Mouse (Mus musculus): Measurements from ENCODE around the gene Tie1. TPM values are rescaled to one million over a fixed set of nuclear protein-coding genes. Genes with fewer than 3 reads are reported as not detected.

Gene Tie1
- total RNA-seq, 1 experiment from 2014 or later, result 65.7 TPM

- DNase-seq, result no peak
Observed at GRCm38 (mm10) chr4:118476773-118477530, 12.9 kb downstream of the Tie1 start.

GRCm38 (mm10) chr4:118472687-118473086, 17.2 kb downstream of the Tie1 start:
- DNase-seq, result no peak

GRCm38 (mm10) chr4:118471281-118471680, 18.6 kb downstream of the Tie1 start:
- no peak for DNase-seq

DNA sequence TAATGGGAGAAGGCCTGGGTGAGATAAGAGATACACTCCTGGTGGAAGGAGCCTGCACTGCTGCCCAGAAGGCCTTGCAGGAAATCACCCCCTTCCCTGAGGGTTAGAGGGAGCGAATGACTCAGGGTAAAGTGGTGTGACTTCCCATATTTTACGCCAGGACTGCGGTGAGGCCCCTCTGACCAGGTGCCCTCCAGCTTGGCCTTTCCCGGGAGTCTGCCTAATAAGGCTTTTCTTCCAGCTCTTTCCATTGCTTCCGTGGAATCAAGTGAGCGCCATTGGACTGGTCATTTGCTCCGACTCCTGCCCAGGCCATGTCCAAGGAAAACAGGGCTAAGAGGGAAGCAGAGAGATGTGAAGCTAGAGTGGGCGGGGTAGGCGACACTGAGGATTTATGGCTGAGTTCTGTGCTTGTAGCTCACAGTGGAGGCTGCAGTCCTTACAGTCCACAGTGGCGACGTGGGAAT, 24.1 kb downstream of the Tie1 start:
- peak; percentile 60 for DNase-seq

DNA sequence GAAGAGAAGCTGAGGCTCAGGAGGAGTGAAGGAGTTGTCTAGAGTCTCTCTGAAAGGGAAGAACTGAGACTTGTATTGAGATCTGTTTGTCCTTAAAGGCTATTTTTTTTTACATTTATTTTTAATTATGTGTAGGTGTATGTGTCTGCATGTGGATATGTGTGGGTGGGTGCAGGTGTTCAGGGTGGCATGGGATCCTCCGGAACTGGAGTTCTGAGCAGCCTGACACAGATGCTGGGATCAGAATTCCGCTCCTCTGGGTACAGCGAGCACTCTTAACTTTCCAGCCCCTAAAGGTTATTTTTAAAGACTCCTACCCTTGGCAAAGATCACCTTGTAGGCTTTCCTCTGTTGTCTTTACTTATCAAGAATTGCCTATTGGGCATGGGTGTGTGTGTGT, 24.9 kb downstream of the Tie1 start:
- DNase-seq, result no peak

DNA sequence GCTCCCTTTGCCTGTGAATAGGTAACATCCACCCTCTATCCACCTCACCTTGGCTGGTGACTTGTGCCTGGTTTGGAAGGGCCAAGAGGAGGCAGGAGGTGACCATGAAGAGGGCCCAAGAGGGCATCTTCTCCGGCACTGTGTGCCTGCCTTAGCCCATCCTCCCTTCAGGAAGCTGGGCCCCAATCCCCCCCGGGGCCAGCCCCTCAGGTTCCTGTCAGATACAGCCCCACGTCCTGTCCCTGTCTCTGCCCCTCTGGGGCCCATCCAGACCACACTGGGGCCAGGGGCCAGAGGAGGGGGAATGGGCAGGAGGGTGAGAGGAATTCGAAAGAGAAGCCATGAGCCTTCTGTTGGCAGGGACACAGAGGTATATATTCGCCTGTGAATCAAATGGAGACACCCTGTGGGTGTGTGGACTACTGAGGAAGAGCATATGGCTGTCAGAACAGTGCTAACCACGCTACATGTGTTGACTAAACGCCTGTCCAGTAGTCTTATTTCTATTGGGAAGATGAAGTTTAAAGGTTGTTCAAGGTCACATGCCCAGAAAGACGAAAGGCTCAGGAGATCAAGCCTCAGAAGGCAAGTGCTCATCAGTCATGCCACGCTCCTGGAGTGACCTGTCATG, 32.4 kb downstream of the Tie1 start, which contains the start of gene Mpl:
Gene Mpl (minus strand): TSS at position 169 of the 631 bp plus-strand sequence.
- no peak for DNase-seq

- DNase-seq, result no peak
Observed at GRCm38 (mm10) chr4:118446415-118447153, 43.3 kb downstream of the Tie1 start.

- DNase-seq, result peak; percentile 57
Observed at GRCm38 (mm10) chr4:118445781-118446414, 44.0 kb downstream of the Tie1 start.

DNA sequence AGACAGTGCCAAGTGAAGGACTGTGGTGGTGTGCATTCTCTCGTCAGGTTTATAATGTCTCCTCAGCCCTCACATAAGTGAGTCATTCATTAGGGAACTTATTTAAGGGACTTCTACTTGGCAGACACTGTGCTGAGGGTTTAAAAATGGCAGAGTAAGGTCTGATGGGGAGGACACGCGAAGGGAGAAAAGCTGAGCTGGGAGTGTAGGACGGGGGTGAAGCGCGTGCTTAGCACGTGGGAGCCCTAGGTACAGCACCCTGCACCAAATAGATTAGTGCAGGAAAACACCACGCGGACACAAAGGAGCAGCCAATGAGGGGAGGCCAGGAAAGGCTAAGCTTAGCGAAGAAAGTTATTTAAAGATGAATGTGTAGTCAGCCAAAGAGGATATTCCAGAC, 44.8 kb downstream of the Tie1 start:
- DNase-seq, result no peak

DNA sequence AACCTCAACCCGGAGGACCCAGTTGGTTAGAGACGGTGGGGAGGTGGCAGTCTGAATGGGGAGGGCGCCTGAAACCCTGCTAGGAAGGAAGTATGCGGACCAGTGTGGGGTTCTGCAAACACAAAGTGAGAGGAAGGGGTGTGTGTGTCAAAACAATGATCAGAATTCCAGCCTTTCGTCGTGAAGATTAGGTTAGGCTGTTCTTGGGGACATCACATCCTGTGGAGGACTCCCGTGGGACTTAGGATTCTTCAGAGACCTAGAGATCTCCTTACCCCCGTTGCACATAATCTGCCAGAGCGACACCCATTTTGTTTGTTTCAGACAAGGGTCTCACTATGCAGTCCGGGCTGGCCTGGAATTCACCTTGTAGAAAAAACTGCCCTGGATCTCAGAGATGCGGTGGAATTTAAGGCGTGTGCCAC, 52.0 kb downstream of the Tie1 start:
- DNase-seq, result peak; percentile 40

- peak; percentile 96 for DNase-seq
Observed at GRCm38 (mm10) chr4:118436820-118437603, 52.8 kb downstream of the Tie1 start, which contains the start of gene Cdc20. Gene Cdc20 (minus strand): TSS chr4:118437352.

DNA sequence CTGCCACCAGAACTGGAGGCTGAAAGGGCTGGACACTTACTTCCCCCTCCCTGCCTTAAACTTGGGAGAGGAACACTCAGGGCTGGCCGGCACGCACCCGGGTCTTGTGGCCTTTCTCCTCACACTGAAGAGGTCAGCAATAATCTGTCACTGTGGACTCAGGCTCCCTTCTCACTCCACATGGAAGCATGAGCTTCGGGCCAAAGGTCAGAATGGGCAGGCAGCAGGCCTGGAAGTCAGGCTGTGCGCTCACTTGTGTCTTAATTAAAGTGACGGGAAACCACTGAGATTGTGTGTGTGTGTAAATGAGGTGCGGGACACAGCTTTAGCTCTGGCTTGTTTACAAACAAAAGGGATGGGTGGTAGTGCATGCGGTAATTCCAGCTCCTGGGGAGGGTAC, 57.5 kb downstream of the Tie1 start:
- DNase-seq, result no peak

GRCm38 (mm10) chr4:118429215-118429895, 60.5 kb downstream of the Tie1 start:
- DNase-seq, result no peak

- peak; percentile 12 for DNase-seq
Observed at GRCm38 (mm10) chr4:118428531-118429214, 61.2 kb downstream of the Tie1 start.

DNA sequence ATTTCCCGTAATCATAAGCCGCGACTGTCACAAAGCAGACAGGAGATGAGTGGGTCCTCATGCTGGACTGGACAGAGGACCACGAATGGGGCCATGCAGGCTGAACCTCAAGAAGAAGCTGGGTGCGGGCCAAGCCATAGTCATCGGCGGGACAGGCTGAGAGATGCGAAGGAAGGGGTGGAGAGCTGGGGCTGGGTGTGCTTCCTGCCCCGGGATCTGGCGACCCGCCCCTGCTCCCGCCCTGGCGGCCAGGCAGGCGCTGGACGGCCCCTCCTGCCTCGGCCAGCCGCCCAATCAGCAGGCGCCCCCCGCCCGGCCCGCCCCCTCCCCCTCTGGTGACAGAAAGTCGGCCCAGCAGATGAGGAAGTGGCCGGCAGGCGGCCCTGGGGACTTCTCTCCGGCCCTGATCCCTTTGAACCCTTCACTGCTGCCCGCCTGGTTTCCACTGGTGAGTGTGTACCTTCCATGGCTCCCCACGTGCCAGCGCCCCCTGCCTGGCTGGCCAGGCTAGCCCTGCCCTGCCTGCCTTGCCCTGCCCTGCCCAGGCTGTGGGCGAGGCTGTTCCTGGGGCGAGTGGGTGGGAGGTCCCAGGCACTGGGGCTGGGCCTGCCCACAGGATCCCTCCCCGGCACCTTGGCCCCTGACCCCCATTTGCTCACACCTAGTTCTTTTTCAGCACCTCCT, 62.0 kb downstream of the Tie1 start, which contains the start of gene Elovl1:
Gene Elovl1 (plus strand): TSS at position 326 of the 684 bp plus-strand sequence.
- DNase-seq, result peak; percentile 96

GRCm38 (mm10) chr4:118427415-118427767, 62.5 kb downstream of the Tie1 start:
- DNase-seq, result no peak

DNA sequence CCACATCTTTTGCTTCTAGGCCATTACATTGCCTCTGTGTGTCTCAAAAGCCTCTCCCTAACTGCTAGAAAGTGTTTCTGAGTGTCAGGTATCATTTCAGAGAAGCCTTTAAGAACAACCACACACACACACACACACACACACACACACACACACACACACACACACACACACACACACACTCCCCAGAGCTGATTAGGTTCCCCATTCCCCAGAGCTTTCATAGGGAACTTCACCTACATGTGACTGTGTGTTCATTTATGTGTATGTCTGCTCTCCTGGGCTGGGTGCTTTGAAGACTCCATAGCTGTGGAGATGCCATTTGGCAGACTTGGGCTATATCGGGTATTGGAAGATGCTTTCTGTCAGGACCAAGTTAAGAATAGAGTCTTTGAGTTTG, 64.5 kb downstream of the Tie1 start:
- no peak for DNase-seq

- DNase-seq, result no peak
Observed at GRCm38 (mm10) chr4:118424541-118425160, 65.2 kb downstream of the Tie1 start.

- no peak for DNase-seq
Observed at GRCm38 (mm10) chr4:118421384-118421783, 68.5 kb downstream of the Tie1 start.
